Mouse (Mus musculus): ENCODE results near the gene Sstr5. TPM values are rescaled to one million over a fixed set of nuclear protein-coding genes. Genes with fewer than 3 reads are reported as not detected.
A peak's percentile ranks its signal among the peaks of the same experiment; 100 is the strongest.

The Sstr5 gene
- polyA plus RNA-seq, 1 experiment from 2014 or later: 0.49 TPM

DNA sequence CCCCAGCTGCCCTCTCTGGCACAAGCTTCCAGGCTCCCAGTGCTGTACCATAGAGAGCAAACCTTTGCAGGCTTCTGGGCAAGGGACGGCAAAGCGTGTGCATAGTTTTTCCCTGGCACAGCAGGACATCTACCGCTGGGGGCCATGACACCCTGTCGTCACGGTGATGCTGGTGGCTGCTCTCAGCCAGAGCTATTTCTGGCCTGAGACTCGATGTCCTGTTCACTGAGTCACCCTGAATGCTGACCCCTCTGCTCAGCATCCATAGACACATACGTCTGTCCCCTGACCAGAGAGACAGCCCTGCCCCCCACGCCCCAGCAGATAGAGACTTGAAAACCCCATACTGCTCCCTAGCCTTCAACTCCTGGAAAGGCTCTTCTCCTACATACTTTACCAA, 16.9 kb downstream of the Sstr5 start:
- no peak overlapping the region for H3K9ac ChIP-seq (ENCODE audit: low read length)
- H3K9me3 ChIP-seq (replicated peaks; ENCODE audit: control insufficient read depth, low read length): no peaks in the 10 kb centered on the region
- H3K4me3 ChIP-seq (replicated peaks; ENCODE audit: low read length): no peak overlapping the region
- 52% methylated on average over 8 of the region's 8 CpGs for WGBS
- no peaks in the 10 kb centered on the region for H3K36me3 ChIP-seq (ENCODE audit: control insufficient read depth, insufficient read depth, low read length)
- H3K4me2 ChIP-seq (ENCODE audit: low read depth, low read length): no peak overlapping the region
- H3K27me3 ChIP-seq (ENCODE audit: control insufficient read depth, insufficient read depth, low read length): peaks cover 2% of the 10 kb centered on the region; the same call in 1 of the 2 replicates
- H3K4me1 ChIP-seq (ENCODE audit: control insufficient read depth, insufficient read depth, low read length): peaks cover 4% of the 10 kb centered on the region; the same call in 1 of the 2 replicates
- H3K27ac ChIP-seq (ENCODE audit: low read length): no peak overlapping the region
- ATAC-seq (ENCODE audit: insufficient read depth, low FRiP score): no peak

- no peaks in the 10 kb centered on the region for H3K36me3 ChIP-seq (ENCODE audit: control insufficient read depth, insufficient read depth, low read length)
- no peak overlapping the region for H3K4me3 ChIP-seq (replicated peaks; ENCODE audit: low read length)
- 35% methylated on average over 19 of the region's 19 CpGs for WGBS
- no peak overlapping the region for H3K27ac ChIP-seq (ENCODE audit: low read length)
- no peak overlapping the region for H3K4me2 ChIP-seq (ENCODE audit: low read depth, low read length)
- no peak for ATAC-seq (ENCODE audit: insufficient read depth, low FRiP score)
- no peaks in the 10 kb centered on the region for H3K9me3 ChIP-seq (replicated peaks; ENCODE audit: control insufficient read depth, low read length)
- peaks cover 4% of the 10 kb centered on the region; the same call in 1 of the 2 replicates for H3K4me1 ChIP-seq (ENCODE audit: control insufficient read depth, insufficient read depth, low read length)
- H3K9ac ChIP-seq (ENCODE audit: low read length): no peak overlapping the region
- H3K27me3 ChIP-seq (ENCODE audit: control insufficient read depth, insufficient read depth, low read length): peaks cover 15% of the 10 kb centered on the region; the same call in 1 of the 2 replicates
These were observed 20.9 kb downstream of the Sstr5 start for GRCm38 (mm10) chr17:25475946-25476744.

- no peaks in the 10 kb centered on the region for H3K36me3 ChIP-seq (ENCODE audit: control insufficient read depth, insufficient read depth, low read length)
- no peak overlapping the region for H3K27ac ChIP-seq (ENCODE audit: low read length)
- H3K4me3 ChIP-seq (replicated peaks; ENCODE audit: low read length): peak overlapping the region; percentile 42
- peak; percentile 66; the same call in 1 of the 2 replicates for ATAC-seq (ENCODE audit: insufficient read depth, low FRiP score)
- peaks cover 15% of the 10 kb centered on the region; the same call in 1 of the 2 replicates for H3K27me3 ChIP-seq (ENCODE audit: control insufficient read depth, insufficient read depth, low read length)
- peak overlapping the region; percentile 38; the same call in 1 of the 2 replicates for H3K9ac ChIP-seq (ENCODE audit: low read length)
- WGBS: 1% methylated on average over 38 of the region's 38 CpGs
- peaks cover 4% of the 10 kb centered on the region; the same call in 1 of the 2 replicates for H3K4me1 ChIP-seq (ENCODE audit: control insufficient read depth, insufficient read depth, low read length)
- peak overlapping the region; percentile 65 for H3K4me2 ChIP-seq (ENCODE audit: low read depth, low read length)
- no peaks in the 10 kb centered on the region for H3K9me3 ChIP-seq (replicated peaks; ENCODE audit: control insufficient read depth, low read length)
These were observed 22.6 kb downstream of the Sstr5 start for GRCm38 (mm10) chr17:25474330-25475077.

DNA sequence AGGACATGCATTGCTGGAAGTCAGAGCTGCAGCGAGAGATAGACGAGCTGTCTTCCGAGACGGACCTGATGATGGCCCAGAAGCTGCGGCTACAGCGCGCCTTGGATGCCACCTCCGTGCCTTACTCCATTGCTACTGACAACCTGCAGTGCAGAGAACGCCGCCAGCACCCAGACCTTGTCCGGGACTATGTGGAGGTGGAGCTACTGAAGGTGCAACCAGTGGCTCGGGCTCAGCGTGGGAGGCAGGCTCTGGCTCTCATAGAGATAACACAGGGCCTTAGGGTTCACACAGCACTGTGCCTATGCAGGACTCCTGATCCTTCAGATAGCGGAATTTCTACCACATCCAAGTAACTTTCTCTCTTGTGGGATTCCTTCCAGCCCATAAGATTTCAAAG, 25.0 kb downstream of the Sstr5 start:
- Histone ChIP-seq H3K27me3 (ENCODE audit: control insufficient read depth, insufficient read depth, low read length) (peaks cover 15% of the 10 kb centered on the region; the same call in 1 of the 2 replicates), H3K4me1 (ENCODE audit: control insufficient read depth, insufficient read depth, low read length) (peaks cover 4% of the 10 kb centered on the region; the same call in 1 of the 2 replicates), H3K36me3 (ENCODE audit: control insufficient read depth, insufficient read depth, low read length) (no peaks in the 10 kb centered on the region), H3K4me2 (ENCODE audit: low read depth, low read length) (no peak overlapping the region), H3K9me3 (replicated peaks; ENCODE audit: control insufficient read depth, low read length) (no peaks in the 10 kb centered on the region), H3K9ac (ENCODE audit: low read length) (no peak overlapping the region), H3K4me3 (replicated peaks; ENCODE audit: low read length) (no peak overlapping the region), H3K27ac (ENCODE audit: low read length) (no peak overlapping the region)
- ATAC-seq (ENCODE audit: insufficient read depth, low FRiP score): no peak
- 45% methylated on average over 14 of the region's 14 CpGs for WGBS

DNA sequence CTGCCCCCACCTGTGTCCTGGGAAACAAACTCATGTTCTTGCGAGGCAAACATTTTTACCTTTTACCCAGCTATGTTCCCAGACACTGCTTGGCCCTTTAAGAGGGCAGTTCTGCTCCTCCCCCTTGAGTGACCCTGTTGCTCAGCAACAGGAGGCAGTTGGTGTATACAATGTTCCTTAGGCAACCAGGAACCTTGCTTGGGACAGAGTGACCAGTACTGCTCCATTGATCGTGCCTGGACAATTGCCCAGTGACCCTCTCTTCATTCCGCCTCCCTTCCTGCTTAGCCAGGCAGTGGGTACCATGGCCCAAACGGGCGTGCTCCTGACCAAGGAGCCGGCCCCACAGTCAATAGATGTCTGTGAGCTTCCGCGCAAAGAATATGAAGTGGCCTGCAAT, 25.7 kb downstream of the Sstr5 start:
- Histone ChIP-seq H3K4me1 (ENCODE audit: control insufficient read depth, insufficient read depth, low read length) (peaks cover 4% of the 10 kb centered on the region; the same call in 1 of the 2 replicates), H3K9me3 (replicated peaks; ENCODE audit: control insufficient read depth, low read length) (no peaks in the 10 kb centered on the region), H3K4me2 (ENCODE audit: low read depth, low read length) (no peak overlapping the region), H3K4me3 (replicated peaks; ENCODE audit: low read length) (no peak overlapping the region), H3K36me3 (ENCODE audit: control insufficient read depth, insufficient read depth, low read length) (no peaks in the 10 kb centered on the region), H3K9ac (ENCODE audit: low read length) (no peak overlapping the region), H3K27me3 (ENCODE audit: control insufficient read depth, insufficient read depth, low read length) (peaks cover 15% of the 10 kb centered on the region; the same call in 1 of the 2 replicates), H3K27ac (ENCODE audit: low read length) (no peak overlapping the region)
- WGBS: 25% methylated on average over 8 of the region's 8 CpGs
- no peak; the same call in 1 of the 2 replicates for ATAC-seq (ENCODE audit: insufficient read depth, low FRiP score)

GRCm38 (mm10) chr17:25469798-25470197, 27.3 kb downstream of the Sstr5 start:
- Histone ChIP-seq H3K4me2 (ENCODE audit: low read depth, low read length) (no peak overlapping the region), H3K9ac (ENCODE audit: low read length) (no peak overlapping the region), H3K27me3 (ENCODE audit: control insufficient read depth, insufficient read depth, low read length) (peaks cover 13% of the 10 kb centered on the region; the same call in 1 of the 2 replicates), H3K4me1 (ENCODE audit: control insufficient read depth, insufficient read depth, low read length) (no peaks in the 10 kb centered on the region), H3K27ac (ENCODE audit: low read length) (no peak overlapping the region), H3K9me3 (replicated peaks; ENCODE audit: control insufficient read depth, low read length) (no peaks in the 10 kb centered on the region), H3K4me3 (replicated peaks; ENCODE audit: low read length) (no peak overlapping the region), H3K36me3 (ENCODE audit: control insufficient read depth, insufficient read depth, low read length) (no peaks in the 10 kb centered on the region)
- WGBS: 18% methylated on average over 8 of the region's 8 CpGs
- no peak for ATAC-seq (ENCODE audit: insufficient read depth, low FRiP score)

- Histone ChIP-seq H3K4me2 (ENCODE audit: low read depth, low read length) (no peak overlapping the region), H3K4me3 (replicated peaks; ENCODE audit: low read length) (no peak overlapping the region), H3K27ac (ENCODE audit: low read length) (no peak overlapping the region), H3K27me3 (ENCODE audit: control insufficient read depth, insufficient read depth, low read length) (peaks cover 8% of the 10 kb centered on the region; the same call in 1 of the 2 replicates), H3K4me1 (ENCODE audit: control insufficient read depth, insufficient read depth, low read length) (0 out of 2 replicates have a peak, but pooled peaks cover 4% of the 10 kb centered on the region), H3K9me3 (replicated peaks; ENCODE audit: control insufficient read depth, low read length) (no peaks in the 10 kb centered on the region), H3K9ac (ENCODE audit: low read length) (no peak overlapping the region), H3K36me3 (ENCODE audit: control insufficient read depth, insufficient read depth, low read length) (no peaks in the 10 kb centered on the region)
- no peak for ATAC-seq (ENCODE audit: insufficient read depth, low FRiP score)
- WGBS: 64% methylated on average over 6 of the region's 6 CpGs
These were observed 28.8 kb downstream of the Sstr5 start for GRCm38 (mm10) chr17:25468301-25468700.

DNA sequence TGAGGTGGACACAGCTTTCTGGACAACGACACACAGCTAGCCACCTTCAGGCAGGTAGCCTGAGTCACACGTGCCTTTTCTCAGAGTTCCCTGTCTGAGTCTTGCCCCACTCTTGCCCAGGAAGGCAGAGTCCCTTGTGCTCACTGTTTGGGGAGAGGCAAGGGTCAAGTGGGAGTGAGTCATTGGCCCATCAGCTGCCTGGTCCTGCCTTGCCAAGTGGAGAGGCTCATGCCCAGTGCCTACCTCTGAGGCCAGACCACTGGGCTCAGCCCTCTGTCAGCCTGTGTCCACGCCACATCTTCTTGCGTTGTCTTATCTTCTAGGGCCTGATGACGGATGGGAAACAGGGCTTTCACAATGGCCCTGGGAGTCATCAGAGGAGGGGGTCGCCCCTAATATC, 29.3 kb downstream of the Sstr5 start:
- H3K9me3 ChIP-seq (replicated peaks; ENCODE audit: control insufficient read depth, low read length): no peaks in the 10 kb centered on the region
- no peak overlapping the region for H3K4me3 ChIP-seq (replicated peaks; ENCODE audit: low read length)
- no peak overlapping the region for H3K27ac ChIP-seq (ENCODE audit: low read length)
- no peak overlapping the region for H3K4me2 ChIP-seq (ENCODE audit: low read depth, low read length)
- peaks cover 3% of the 10 kb centered on the region; the same call in 1 of the 2 replicates for H3K27me3 ChIP-seq (ENCODE audit: control insufficient read depth, insufficient read depth, low read length)
- H3K36me3 ChIP-seq (ENCODE audit: control insufficient read depth, insufficient read depth, low read length): no peaks in the 10 kb centered on the region
- H3K9ac ChIP-seq (ENCODE audit: low read length): no peak overlapping the region
- WGBS: 65% methylated on average over 6 of the region's 6 CpGs
- ATAC-seq (ENCODE audit: insufficient read depth, low FRiP score): no peak
- peaks cover 8% of the 10 kb centered on the region; the same call in 1 of the 2 replicates for H3K4me1 ChIP-seq (ENCODE audit: control insufficient read depth, insufficient read depth, low read length)

GRCm38 (mm10) chr17:25466257-25466656, 30.8 kb downstream of the Sstr5 start:
- WGBS: 73% methylated on average over 2 of the region's 2 CpGs
- no peak overlapping the region for H3K27ac ChIP-seq (ENCODE audit: low read length)
- H3K4me2 ChIP-seq (ENCODE audit: low read depth, low read length): no peak overlapping the region
- no peaks in the 10 kb centered on the region for H3K27me3 ChIP-seq (ENCODE audit: control insufficient read depth, insufficient read depth, low read length)
- peaks cover 16% of the 10 kb centered on the region for H3K4me1 ChIP-seq (ENCODE audit: control insufficient read depth, insufficient read depth, low read length)
- H3K36me3 ChIP-seq (ENCODE audit: control insufficient read depth, insufficient read depth, low read length): no peaks in the 10 kb centered on the region
- H3K4me3 ChIP-seq (replicated peaks; ENCODE audit: low read length): no peak overlapping the region
- no peak overlapping the region for H3K9ac ChIP-seq (ENCODE audit: low read length)
- no peak for ATAC-seq (ENCODE audit: insufficient read depth, low FRiP score)
- no peaks in the 10 kb centered on the region for H3K9me3 ChIP-seq (replicated peaks; ENCODE audit: control insufficient read depth, low read length)

Measured in stomach, embryonic 16.5 days (tissue).